Mouse (Mus musculus) liver, adult 2 months (tissue): ENCODE results near the gene Kdm6a.

Source experiments
- CTCF ChIP-seq: fragments of 200-500 bp; IDR thresholded peaks from 2 replicates; pipeline ENCODE4 v1.5.1; 2011; ENCODE audit warnings: low read depth, low read length, control low read depth
- POLR2A ChIP-seq: fragments of 200-500 bp; IDR thresholded peaks from 2 replicates; pipeline ENCODE4 v1.6.1; 2011; ENCODE audit warnings: low read length, control low read depth; ENCODE audit not compliant: insufficient read depth; ENCODE audit errors: extremely low read depth

- TF ChIP-seq POLR2A (no peak), CTCF (no peak)
These were observed 25.9 kb downstream of the Kdm6a start for GRCm38 (mm10) chrX:18188293-18188692.
